Mouse (Mus musculus): ENCODE data around the gene Olfr531.

Olfr531 gene

DNA sequence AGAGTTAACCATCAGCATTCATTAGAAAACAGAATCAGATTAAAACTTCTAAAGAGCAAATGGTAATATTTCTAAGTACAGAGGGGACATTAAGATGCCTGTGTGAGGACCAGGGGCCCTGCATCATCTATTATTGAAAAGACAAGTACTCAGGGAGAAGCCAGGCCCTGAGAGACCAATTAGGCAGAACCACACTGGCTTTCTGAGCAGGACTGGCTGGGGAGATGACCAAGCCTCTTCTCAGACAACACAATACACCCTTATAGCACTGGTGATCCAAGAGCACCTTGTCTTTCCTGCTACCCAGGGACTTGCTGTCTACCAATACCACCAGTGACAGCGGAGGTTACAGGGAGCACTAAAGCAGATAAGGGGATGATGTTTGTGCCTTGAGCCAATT is at the start of gene Olfr531:
Gene Olfr531, minus strand, starts transcription at position 101 of the 400 bp plus-strand sequence.
- no peak for DNase-seq (ENCODE audit: low read depth, low spot score)

DNA sequence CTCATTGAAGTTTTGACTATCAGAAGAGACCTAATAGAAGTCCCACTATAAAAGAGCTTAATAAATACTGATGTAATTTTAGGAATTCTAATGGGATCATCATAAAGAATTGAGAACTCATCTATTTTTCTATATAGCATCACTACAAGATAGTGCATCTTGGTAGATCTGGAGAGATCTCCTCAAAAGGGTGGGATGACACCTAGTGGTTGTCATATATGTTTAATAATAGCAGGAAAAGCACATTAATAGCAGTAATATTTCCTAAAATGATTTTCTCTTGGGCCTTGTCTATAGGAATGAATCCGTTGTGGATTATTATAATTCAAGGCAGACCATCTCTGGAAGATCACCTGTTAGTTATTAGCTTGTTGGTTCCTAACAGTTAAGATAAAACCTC is 40.4 kb upstream of the Olfr531 start:
- DNase-seq (ENCODE audit: low read depth, low spot score) = no peak

DNA sequence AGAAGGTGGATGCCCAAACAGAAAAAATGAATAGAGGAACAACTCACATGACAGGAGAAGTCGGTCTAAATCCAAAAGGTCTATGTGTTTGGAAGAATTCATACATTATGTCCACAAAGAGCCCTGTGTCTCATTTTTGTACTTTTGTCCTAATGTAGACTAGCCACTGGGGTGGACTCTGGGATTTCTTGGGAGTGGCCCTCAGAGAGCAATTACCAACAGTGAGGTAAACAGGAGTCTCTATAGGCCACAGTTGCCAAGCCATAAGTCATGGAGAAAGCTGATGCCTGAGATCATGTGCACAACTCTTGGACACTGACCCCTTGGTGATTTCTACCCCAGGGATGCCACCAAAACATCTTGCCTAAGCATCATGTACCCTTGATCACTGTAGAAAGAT is 18.8 kb upstream of the Olfr531 start, which contains the start of gene Olfr532:
Gene Olfr532, minus strand, starts transcription at position 101 of the 400 bp plus-strand sequence.
- no peak for DNase-seq (ENCODE audit: low read depth, low spot score)

DNA sequence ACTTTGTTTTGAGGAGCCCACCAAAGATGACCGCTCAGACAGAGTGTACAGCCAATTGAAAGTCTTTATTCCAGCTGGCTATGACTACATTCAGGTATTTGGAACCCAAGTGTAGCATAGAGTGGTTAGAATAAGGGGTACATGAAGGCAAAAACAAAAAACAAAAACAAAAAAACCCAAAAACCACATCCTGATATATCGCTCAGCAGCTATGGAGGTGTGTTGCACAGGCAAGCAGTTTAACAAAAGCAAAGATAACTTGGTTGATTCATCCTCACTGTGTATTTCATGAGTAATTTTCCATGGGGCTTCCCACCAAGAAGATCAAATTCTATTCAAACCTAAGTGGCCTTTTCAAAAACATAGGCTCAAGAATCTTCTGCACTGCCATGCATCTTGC is 25.8 kb downstream of the Olfr531 start:
- DNase-seq (ENCODE audit: low read depth, low spot score) = no peak

DNA sequence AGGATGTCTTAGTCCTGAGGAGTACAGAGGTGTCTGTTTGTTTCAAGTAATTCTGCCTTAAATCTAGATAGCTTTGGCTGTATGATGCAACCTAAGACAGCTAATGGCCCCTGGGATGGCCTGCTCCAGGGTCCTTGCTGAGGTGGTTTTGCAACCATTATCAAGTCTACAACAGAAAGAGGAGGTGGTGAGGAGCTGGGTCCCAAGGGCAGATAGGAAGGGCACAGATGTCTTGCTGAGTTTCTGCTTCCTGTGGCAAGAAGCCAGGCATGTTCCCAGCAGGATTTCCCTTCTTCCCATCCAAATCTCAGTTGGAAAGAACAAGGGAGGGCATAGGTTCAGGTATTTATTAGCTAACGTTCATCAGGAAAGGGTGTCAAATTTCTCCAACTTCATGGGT is 26.5 kb downstream of the Olfr531 start, which contains the start of gene Olfr530:
Gene Olfr530, minus strand, starts transcription at position 101 of the 400 bp plus-strand sequence.
- no peak for DNase-seq (ENCODE audit: low read depth, low spot score)

DNA sequence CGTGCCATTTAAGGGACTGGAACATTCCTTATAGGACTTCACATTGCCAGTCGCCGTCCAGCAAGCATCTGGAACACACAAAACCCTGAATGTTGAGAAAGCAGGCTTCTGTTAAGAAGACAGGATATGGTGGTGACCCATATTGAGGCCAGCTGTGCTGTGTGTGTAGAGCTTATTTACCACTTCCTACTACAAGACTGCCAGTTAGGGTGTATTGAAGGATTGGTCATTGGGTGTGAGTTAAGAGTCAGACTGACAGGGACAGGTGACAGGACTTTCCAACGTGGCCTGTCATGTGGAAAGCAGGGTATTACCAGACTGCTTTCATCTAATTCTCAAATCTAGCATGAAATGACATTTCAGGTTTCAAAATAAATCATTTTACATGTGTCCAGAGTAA is 28.4 kb downstream of the Olfr531 start:
- peak; percentile 6 for DNase-seq (ENCODE audit: low read depth, low spot score)

DNA sequence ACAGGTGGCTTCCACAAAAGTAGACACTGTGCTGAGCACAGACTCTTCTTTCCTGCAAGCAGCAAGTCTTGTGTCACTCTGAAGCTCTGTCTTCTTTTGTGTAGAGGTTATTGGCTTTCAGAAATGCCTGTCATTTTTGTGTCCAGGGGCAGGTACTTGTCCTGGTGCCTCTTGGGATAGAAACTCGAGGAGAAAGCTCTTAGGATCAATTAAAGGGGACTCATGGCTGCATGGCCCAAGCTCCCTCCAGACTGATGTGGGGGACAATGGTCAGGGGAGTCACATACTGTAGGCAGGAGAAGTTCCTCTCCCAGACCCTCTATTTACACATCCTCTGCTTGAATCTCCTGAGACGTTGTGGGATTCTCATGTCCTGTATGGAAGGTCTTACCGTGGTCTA is 41.1 kb downstream of the Olfr531 start, which contains the start of gene Olfr60:
Gene Olfr60, minus strand, starts transcription at position 101 of the 400 bp plus-strand sequence.
- DNase-seq (ENCODE audit: low read depth, low spot score) = no peak
